Mouse (Mus musculus) hindbrain, embryonic 10.5 days (tissue): ENCODE data around the gene Smyd2. TPM values are rescaled to one million over a fixed set of nuclear protein-coding genes. Genes with fewer than 3 reads are reported as not detected.
A peak's percentile ranks its signal among the peaks of the same experiment; 100 is the strongest.

ENCODE experiments used
- DNase-seq: peaks from one replicate; pipeline ENCODE4 v3.0.0-alpha.2; 2017; ENCODE audit warnings: low spot score
- H3K27ac ChIP-seq: fragments of 300-500 bp; sonication (generic); 2 replicates; pipeline ENCODE4 v1.5.1; 2016; ENCODE audit warnings: mild to moderate bottlenecking, moderate library complexity
- H3K27me3 ChIP-seq: fragments of 300-500 bp; sonication (generic); 2 replicates; pipeline ENCODE4 v1.6.1; 2016; ENCODE audit warnings: mild to moderate bottlenecking; ENCODE audit not compliant: poor library complexity, insufficient read depth, severe bottlenecking
- H3K36me3 ChIP-seq: fragments of 300-500 bp; sonication (generic); 2 replicates; pipeline ENCODE4 v1.6.1; 2016; ENCODE audit warnings: mild to moderate bottlenecking, moderate library complexity
- H3K4me1 ChIP-seq: fragments of 300-500 bp; sonication (generic); replicated peaks from 2 replicates; pipeline ENCODE4 v1.6.1; 2016; ENCODE audit warnings: mild to moderate bottlenecking
- H3K4me3 ChIP-seq: fragments of 300-500 bp; sonication (generic); 2 replicates; pipeline ENCODE4 v1.5.1; 2016; ENCODE audit warnings: mild to moderate bottlenecking, moderate library complexity
- H3K9me3 ChIP-seq: fragments of 300-500 bp; sonication (generic); 2 replicates; pipeline ENCODE4 v1.6.1; 2016; ENCODE audit warnings: mild to moderate bottlenecking, moderate library complexity
- WGBS: fragments of 180-500 bp; shearing (Covaris S2); methylation state at CpG from one replicate; pipeline ENCODE4 v1.1.7; 2016; 5-methylcytosine and 5-hydroxymethylcytosine counted together
- polyA plus RNA-seq: library from polyadenylated mRNA; unstranded; fragments of >200 nt; fragmentation: Nextera tagmentation; extraction: Ambion mirVana; gene quantifications from 2 replicates; pipeline ENCODE4 v1.2.1, GENCODE M21; 2016

Gene Smyd2
- polyA plus RNA-seq, 1 experiment from 2014 or later = 59.7 TPM

DNA sequence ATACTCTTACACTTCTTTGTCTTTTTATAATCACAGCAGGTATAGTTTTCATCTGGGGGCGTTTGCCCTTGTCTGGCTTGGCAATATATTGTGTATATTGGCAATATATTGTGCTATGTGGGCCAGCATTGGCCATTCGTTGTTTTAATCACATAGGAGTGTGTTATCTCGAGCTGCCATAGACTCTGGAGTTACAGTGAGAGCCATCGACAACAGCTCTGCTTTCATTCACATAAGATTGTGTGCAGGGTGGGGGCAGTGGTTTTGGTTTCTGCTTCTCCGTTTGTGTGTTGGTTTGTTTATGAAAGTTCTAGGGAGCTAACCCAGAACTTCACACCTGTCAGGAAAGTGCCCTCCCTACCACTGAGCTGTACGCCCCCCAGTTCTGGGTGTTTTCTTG lies 55.5 kb downstream of the Smyd2 start:
- Histone ChIP-seq H3K4me1 (peaks cover 5% of the 10 kb centered on the region), H3K4me3 (no peak overlapping the region), H3K36me3 (peaks cover 32% of the 10 kb centered on the region), H3K9me3 (no peaks in the 10 kb centered on the region), H3K27me3 (no peaks in the 10 kb centered on the region), H3K27ac (peak overlapping the region; percentile 46; the same call in 1 of the 2 replicates)
- WGBS = 86% methylated on average over 6 of the region's 6 CpGs
- DNase-seq = no peak

DNA sequence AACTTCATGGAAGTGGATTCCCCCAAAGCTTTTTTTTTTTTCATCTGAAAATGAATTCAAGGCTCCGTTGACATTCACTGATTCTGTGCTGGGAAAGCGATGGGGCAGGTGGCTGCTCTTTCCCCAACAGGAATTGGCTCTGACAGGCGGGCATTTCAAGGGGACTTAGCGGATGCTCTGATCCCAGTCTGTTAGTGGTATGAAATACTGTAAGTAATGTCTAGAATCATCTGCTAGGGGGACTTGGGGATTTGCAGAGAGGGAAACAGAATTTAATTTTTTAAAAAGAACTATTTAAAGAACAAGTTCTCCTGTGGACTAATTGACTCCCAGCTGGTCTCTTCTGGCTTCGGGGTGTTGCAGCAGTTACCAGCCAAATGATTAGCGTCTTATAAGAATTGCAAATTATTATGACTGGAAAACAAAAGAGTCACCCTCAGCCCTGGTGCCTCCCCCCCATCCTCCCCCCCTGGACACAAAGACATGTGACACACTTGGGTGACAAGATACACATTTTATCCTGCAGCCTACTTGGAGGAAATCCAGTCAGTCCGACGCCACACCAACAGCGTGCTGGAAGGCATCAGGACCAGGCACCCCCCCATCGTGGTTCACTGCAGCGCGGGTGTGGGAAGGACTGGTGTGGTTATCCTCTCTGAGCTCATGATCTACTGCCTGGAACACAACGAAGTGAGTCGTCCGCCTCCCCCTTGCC lies 57.2 kb downstream of the Smyd2 start:
- H3K4me3 ChIP-seq = no peak overlapping the region
- WGBS = 89% methylated on average over 15 of the region's 15 CpGs
- H3K9me3 ChIP-seq = no peaks in the 10 kb centered on the region
- H3K4me1 ChIP-seq = peaks cover 8% of the 10 kb centered on the region
- H3K27me3 ChIP-seq = no peaks in the 10 kb centered on the region
- H3K36me3 ChIP-seq = peaks cover 22% of the 10 kb centered on the region
- 0 out of 2 replicates have a peak overlapping the region, but pooled peaks have one; percentile 31 for H3K27ac ChIP-seq
- no peak for DNase-seq

DNA sequence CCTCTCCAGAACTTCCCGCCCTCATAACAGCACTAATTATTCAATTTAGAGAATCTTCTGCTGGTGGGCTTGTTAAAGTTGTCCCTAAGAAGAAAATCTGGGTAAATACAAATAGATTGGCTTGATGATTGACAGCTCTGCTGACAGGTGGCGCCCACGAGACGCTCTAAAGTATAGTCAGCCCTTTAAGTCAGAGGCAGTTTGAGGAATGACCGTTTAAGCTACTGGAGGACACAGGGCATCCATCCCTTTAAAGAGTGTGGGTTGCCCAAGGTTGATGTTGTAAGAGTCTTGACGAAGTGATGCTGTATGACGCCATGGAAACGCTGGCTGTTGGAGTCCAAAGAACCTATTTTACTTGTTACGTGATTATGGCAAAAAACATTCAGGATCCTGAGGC lies 57.9 kb downstream of the Smyd2 start:
- no peak for DNase-seq
- H3K27me3 ChIP-seq = no peaks in the 10 kb centered on the region
- H3K4me3 ChIP-seq = no peak overlapping the region
- 79% methylated on average over 9 of the region's 9 CpGs for WGBS
- no peaks in the 10 kb centered on the region for H3K9me3 ChIP-seq
- H3K36me3 ChIP-seq = peaks cover 17% of the 10 kb centered on the region
- 0 out of 2 replicates have a peak overlapping the region, but pooled peaks have one; percentile 31 for H3K27ac ChIP-seq
- H3K4me1 ChIP-seq = peaks cover 8% of the 10 kb centered on the region

DNA sequence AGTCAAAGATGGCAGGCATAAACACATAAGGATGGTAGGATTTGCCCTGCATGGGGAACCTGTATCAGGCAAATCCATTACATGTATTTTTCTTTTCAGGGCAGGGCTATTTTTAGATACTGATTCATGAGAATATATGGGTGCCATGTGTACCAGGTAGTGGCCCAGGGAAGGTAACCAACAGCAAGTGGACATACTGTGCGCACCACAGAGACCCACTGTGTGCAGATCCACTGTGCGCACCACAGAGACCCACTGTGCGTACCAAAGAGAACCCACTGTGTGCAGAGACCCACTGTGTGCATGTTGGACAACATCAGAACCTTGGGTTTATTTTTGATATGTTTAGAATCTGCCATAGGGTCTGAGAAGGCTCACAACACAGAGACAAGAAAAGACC lies 58.4 kb downstream of the Smyd2 start:
- DNase-seq = no peak
- no peak overlapping the region for H3K27ac ChIP-seq
- no peaks in the 10 kb centered on the region for H3K9me3 ChIP-seq
- H3K4me1 ChIP-seq = peaks cover 8% of the 10 kb centered on the region
- WGBS = 88% methylated on average over 3 of the region's 3 CpGs
- H3K27me3 ChIP-seq = no peaks in the 10 kb centered on the region
- peaks cover 17% of the 10 kb centered on the region for H3K36me3 ChIP-seq
- H3K4me3 ChIP-seq = no peak overlapping the region

DNA sequence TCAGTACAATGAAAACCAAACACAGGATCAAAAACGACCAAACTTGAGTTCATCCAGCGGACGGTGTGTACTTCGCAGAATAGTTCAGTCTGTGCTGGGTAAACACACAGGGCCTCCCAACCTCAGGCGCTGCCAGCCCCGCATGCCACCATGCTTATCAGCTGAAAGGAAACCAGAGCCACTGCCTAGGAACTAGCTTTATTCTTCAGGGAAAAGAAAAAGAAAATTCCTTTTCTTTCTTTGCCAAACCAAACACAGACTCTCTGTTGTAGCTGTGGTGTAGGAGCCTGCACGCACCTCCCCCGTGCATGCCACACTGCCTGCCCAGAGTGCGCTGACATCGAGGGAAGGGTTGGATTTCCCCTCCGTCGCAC lies 61.2 kb downstream of the Smyd2 start:
- no peak overlapping the region for H3K4me3 ChIP-seq
- DNase-seq = no peak
- no peaks in the 10 kb centered on the region for H3K9me3 ChIP-seq
- peaks cover 3% of the 10 kb centered on the region; the same call in 1 of the 2 replicates for H3K4me1 ChIP-seq
- peaks cover 35% of the 10 kb centered on the region for H3K36me3 ChIP-seq
- H3K27me3 ChIP-seq = no peaks in the 10 kb centered on the region
- 82% methylated on average over 12 of the region's 12 CpGs for WGBS
- no peak overlapping the region for H3K27ac ChIP-seq

DNA sequence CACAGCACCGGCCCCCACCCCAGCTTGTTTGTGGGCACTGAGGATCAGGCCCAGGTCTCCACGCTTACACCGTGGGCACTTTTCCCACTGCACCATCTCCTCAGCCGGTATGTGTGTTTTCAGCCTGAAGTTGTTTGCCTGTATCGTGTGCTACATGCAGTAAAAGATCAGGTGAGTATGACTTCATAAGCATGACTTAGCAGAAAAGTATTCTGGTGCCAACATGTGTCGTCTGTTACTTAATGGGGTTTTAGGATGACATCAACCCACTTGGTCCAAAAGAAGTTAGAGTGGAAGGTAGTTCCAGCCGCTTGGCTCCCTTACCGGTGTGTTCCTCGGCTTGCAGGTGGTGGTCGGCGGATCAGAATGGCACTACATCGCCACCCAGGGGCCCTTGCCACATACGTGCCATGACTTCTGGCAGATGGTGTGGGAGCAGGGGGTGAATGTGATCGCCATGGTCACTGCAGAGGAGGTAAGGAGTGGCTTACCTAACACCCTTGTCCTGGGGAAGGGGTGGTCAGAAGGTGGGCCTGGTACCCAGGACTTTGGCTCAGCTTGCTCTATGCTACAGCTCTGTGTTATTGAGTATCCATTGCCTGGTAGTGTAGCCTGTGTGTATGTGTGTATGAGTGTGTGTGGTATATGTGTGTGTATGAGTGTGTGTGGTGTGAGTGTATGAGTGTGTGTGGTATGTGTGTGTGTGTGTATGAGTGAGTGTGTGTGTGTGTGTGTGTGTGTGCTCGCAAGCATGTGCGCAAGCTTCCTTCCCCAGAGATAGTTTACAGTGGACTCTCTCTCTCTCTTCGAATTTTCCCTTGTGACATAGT lies 61.8 kb downstream of the Smyd2 start:
- Histone ChIP-seq H3K9me3 (no peaks in the 10 kb centered on the region), H3K4me3 (no peak overlapping the region), H3K27ac (no peak overlapping the region), H3K4me1 (peaks cover 3% of the 10 kb centered on the region; the same call in 1 of the 2 replicates), H3K27me3 (no peaks in the 10 kb centered on the region), H3K36me3 (peaks cover 33% of the 10 kb centered on the region)
- no peak for DNase-seq
- 92% methylated on average over 17 of the region's 17 CpGs for WGBS

DNA sequence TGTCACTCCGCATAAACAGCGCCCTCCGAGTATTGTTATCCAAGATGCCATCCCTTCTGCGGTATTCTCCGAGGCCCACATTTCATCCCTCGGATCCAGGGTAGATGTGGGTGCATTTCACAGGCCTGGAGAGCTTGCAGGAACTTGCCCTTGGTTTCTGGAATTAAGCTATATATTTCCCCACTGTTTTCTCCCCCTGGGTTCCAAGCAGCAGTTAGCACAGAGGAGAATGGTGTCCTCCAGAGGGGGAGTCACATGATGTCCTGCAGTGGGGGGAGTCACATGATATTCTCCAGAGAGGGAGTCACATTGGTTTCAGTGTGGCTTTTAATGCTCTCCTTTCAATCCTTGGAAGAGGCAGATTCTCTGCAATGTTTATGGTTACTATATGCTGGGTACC lies 63.8 kb downstream of the Smyd2 start:
- H3K4me3 ChIP-seq = no peak overlapping the region
- WGBS = 86% methylated on average over 6 of the region's 6 CpGs

DNA sequence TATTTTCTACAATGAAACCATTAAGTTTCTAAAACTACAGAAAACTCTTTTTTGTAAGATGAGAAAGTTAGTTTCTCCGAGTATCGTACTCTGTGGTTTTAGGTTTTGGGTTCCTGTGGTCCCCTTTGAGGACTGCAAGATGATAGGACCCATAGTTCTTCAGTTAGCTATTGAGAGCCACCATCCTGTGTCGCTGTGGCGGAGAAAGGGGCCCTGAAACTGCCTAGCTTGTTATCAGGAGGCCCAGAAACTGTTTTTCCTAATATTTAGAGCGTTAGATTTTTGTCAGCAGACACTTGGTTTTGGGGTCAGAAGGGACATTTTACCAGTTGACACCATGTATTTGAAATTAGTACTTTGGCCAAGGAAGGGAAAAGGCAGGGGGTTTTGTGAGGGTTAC lies 66.4 kb downstream of the Smyd2 start:
- Histone ChIP-seq H3K4me1 (no peaks in the 10 kb centered on the region), H3K9me3 (no peaks in the 10 kb centered on the region), H3K36me3 (peaks cover 39% of the 10 kb centered on the region), H3K4me3 (no peak overlapping the region), H3K27ac (no peak overlapping the region), H3K27me3 (no peaks in the 10 kb centered on the region)
- WGBS = 92% methylated on average over 5 of the region's 5 CpGs
- DNase-seq = no peak

More for the DNA sequence above, 63.8 kb downstream of the Smyd2 start:
- DNase-seq = no peak
- peak overlapping the region; percentile 59 for H3K27ac ChIP-seq
- H3K27me3 ChIP-seq = no peaks in the 10 kb centered on the region
- H3K4me1 ChIP-seq = 0 out of 2 replicates have a peak, but pooled peaks cover 3% of the 10 kb centered on the region
- H3K9me3 ChIP-seq = no peaks in the 10 kb centered on the region
- H3K36me3 ChIP-seq = peaks cover 29% of the 10 kb centered on the region

DNA sequence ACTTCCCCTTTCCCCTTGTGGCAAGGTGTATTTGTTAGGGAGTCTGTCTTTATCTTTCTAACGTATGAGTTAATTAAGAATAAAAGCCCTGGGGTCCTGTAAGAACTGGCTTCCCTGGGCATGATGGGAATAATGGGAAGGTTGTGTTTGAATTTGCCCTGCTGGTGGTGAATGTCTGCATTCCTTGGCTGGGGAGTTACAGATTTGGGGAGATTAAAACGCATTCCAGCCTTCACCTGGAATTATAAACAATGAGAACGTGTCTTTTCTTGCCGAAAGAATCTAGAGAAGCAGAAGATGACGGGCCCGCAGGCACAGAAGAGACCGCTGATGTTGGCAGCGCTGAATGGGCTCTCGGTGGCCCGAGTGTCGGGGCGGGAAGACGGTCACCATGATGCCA lies 67.5 kb downstream of the Smyd2 start:
- Histone ChIP-seq H3K4me3 (no peak overlapping the region), H3K4me1 (no peaks in the 10 kb centered on the region), H3K9me3 (no peaks in the 10 kb centered on the region), H3K27ac (peak overlapping the region; percentile 13; the same call in 1 of the 2 replicates), H3K27me3 (no peaks in the 10 kb centered on the region), H3K36me3 (peaks cover 50% of the 10 kb centered on the region)
- 92% methylated on average over 13 of the region's 13 CpGs for WGBS
- no peak for DNase-seq

DNA sequence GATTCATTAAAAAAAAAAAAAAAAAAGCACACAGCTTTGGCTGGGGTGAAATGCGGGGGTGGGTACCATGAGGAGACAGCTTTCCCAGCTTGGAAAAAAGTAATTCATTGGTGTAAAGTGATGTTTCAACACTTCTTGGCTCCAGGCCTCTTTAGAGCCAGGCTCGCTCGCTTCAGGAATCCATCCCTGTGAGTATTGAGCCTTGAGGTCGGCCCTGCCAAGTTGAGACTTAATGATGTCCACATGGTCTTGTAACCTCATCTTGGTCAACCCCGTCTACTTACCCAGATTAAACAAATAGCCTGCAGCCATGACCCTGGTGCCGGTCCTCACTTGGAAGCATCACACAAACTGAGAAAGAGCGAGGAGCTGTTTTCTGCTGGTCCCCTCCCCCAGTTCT lies 69.7 kb downstream of the Smyd2 start:
- Histone ChIP-seq H3K27me3 (no peaks in the 10 kb centered on the region), H3K4me1 (no peaks in the 10 kb centered on the region), H3K9me3 (no peaks in the 10 kb centered on the region), H3K36me3 (peaks cover 46% of the 10 kb centered on the region), H3K27ac (0 out of 2 replicates have a peak overlapping the region, but pooled peaks have one; percentile 35), H3K4me3 (no peak overlapping the region)
- WGBS = 68% methylated on average over 7 of the region's 7 CpGs
- no peak for DNase-seq

DNA sequence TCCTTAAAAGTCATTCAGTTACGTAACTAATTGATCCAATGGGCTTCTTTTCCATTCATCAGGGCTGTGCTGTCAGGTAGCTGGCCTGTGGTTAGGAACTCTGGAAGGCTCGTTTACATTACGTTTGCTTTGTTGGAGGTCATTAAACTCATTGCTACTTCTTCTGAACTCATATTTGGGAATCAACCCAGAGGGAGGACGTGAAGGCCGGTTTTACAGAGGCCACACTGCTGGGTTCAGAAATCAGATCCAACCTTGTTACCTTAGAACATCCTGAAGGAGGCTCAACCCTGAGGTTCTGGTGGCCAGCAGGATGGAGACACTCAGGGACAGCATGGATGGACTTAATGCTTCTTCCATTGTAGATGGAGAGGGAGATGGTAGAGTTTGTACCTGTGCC lies 70.1 kb downstream of the Smyd2 start:
- H3K27ac ChIP-seq = no peak overlapping the region
- H3K9me3 ChIP-seq = no peaks in the 10 kb centered on the region
- DNase-seq = no peak
- peaks cover 46% of the 10 kb centered on the region for H3K36me3 ChIP-seq
- no peaks in the 10 kb centered on the region for H3K4me1 ChIP-seq
- 87% methylated on average over 5 of the region's 5 CpGs for WGBS
- no peak overlapping the region for H3K4me3 ChIP-seq
- H3K27me3 ChIP-seq = no peaks in the 10 kb centered on the region

DNA sequence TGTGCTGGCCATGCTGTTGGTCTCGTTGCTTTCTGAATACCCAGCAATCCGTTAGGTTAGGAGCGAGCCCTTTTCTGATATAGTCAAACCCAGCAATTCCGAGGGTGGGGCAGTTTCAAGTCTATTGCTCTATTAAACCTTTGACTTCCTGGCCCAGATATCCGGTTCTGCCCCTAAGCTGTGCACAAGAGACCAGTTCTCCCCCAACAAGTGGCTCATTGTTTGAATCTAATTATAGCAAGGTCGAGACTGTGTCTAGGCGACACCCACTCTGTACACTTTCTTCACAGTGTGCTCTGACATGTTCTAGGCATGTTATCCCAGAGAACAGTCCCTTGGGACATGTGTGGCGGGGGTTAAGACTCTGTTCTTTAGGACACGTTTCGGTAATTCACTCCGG lies 72.6 kb downstream of the Smyd2 start:
- Histone ChIP-seq H3K9me3 (no peaks in the 10 kb centered on the region), H3K4me3 (no peak overlapping the region), H3K27me3 (no peaks in the 10 kb centered on the region), H3K4me1 (0 out of 2 replicates have a peak, but pooled peaks cover 5% of the 10 kb centered on the region), H3K27ac (no peak overlapping the region), H3K36me3 (peaks cover 41% of the 10 kb centered on the region)
- no peak for DNase-seq
- 83% methylated on average over 11 of the region's 11 CpGs for WGBS

DNA sequence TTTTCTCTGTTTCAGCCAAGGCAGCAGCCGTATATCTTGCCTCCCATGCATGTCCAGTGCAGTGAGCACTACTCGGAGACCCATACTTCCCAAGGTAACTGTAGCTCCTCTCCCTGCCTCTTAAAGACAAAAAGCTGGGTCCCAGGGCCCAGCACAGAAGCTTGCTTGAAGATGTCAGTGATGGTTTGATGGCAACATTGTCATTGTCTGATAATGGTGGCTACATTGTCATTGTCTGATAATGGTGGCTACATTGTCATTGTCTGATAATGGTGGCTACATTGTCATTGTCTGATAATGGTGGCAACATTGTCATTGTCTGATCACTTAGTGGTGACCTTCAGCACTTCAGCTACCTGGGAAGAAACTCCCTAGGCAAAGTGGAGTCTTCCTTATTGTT lies 75.8 kb downstream of the Smyd2 start:
- peaks cover 37% of the 10 kb centered on the region for H3K36me3 ChIP-seq
- H3K27me3 ChIP-seq = no peaks in the 10 kb centered on the region
- H3K9me3 ChIP-seq = no peaks in the 10 kb centered on the region
- no peak overlapping the region for H3K27ac ChIP-seq
- 0 out of 2 replicates have a peak, but pooled peaks cover 5% of the 10 kb centered on the region for H3K4me1 ChIP-seq
- no peak overlapping the region for H3K4me3 ChIP-seq
- no peak for DNase-seq
- 89% methylated on average over 2 of the region's 2 CpGs for WGBS
